Mouse (Mus musculus) neutrophil, adult 59 days (primary cell): ENCODE data around the gene Dynlt3. TPM values are rescaled to one million over a fixed set of nuclear protein-coding genes. Genes with fewer than 3 reads are reported as not detected.

ENCODE experiments used
- total RNA-seq, 2 experiments: library from RNA; stranded (reverse); gene quantifications; 1 replicate in 1 of 2; 2 replicates in 1 of 2; pipeline ENCODE4 v1.2.4; 2023

Gene Dynlt3
- 10 to 100 TPM; 22.5 to 31.7 TPM for total RNA-seq

DNA sequence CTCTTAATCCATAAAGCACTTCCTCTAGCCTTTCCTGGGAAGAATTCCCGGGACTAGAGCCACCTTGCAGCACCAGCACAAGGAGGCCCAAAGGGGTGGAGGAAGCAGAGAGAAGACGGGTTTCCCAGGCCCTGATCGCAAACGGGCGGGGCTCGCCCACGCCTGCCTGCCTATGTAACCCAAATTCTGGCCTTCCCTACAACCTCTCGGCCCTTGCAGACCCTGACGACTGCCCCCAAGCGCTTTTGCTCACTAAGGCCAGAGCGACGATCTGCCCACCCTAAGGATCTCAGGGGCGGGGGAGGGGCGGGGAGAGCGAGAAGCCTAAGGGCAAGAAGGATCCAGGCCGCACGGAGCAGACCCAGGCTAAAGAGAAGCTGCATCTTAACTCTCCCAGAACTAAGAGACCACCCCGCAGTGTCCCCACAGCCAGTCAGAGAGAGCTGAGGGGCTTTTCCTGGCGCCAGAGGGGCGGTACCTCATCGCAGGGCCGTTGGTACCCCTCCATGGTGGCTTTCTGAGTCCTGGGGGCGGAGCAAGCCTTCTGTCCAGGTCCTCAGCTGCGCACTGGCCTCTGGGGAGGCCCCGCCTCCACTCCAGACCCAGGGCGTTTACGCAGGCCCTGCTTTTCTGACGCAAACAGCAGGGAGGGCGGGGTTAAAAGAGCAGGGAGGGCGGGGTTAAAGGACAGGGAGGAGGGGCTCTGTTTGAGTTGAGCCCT lies at the start of gene Dynlt3:
TSS of gene Dynlt3 (minus strand) at position 613 of the 721 bp plus-strand sequence.

Other genes starting within 250 kb of the Dynlt3 start
- 1,000 to 10,000 TPM; 1,189 to 1,462 TPM for gene Cybb, start 175.2 kb downstream of the Dynlt3 start, total RNA-seq
- not detected for gene H2al1o, start 90.6 kb downstream of the Dynlt3 start, total RNA-seq
- gene Hypm, start 183.9 kb upstream of the Dynlt3 start, total RNA-seq = not detected
- not detected for gene H2al3, start 186.7 kb upstream of the Dynlt3 start, total RNA-seq
- not detected for gene Sytl5, start 222.6 kb upstream of the Dynlt3 start, total RNA-seq